Mouse (Mus musculus) adrenal gland, postnatal 25 days (tissue): ENCODE measurements at regions not wholly inside any gene's neighbourhood (a gene's known extent, or its start where the extent isn't known, plus 50 kb on each side); places are given as distances from the start of the nearest gene placed in this dataset.

ENCODE experiments used
- DNase-seq: peaks from one replicate; pipeline ENCODE4 v3.0.0; 2021; ENCODE audit warnings: mixed read lengths

GRCm38 (mm10) chr5:24237201-24237600 is 72.4 kb downstream of the Nupl2 start:
- DNase-seq: no peak

GRCm38 (mm10) chr5:24239006-24239405 is 74.2 kb downstream of the Nupl2 start:
- no peak for DNase-seq

- DNase-seq: no peak
These were observed 79.4 kb downstream of the Nupl2 start for GRCm38 (mm10) chr5:24244211-24244610.

- DNase-seq: no peak
These were observed 90.7 kb downstream of the Nupl2 start for GRCm38 (mm10) chr5:24255421-24255820.

GRCm38 (mm10) chr5:24261098-24261497 is 90.3 kb downstream of the Kcnh2 start:
- DNase-seq: peak; percentile 59

- DNase-seq: no peak
These were observed 89.3 kb downstream of the Kcnh2 start for GRCm38 (mm10) chr5:24262146-24262545.

- DNase-seq: no peak
These were observed 87.3 kb downstream of the Kcnh2 start for GRCm38 (mm10) chr5:24264151-24264550.

GRCm38 (mm10) chr5:24265431-24265830 is 86.0 kb downstream of the Kcnh2 start:
- no peak for DNase-seq

- peak; percentile 81 for DNase-seq
These were observed 84.8 kb downstream of the Kcnh2 start for GRCm38 (mm10) chr5:24266344-24267295.
